Mouse (Mus musculus): Measurements from ENCODE around the gene Aptx. TPM values are rescaled to one million over a fixed set of nuclear protein-coding genes. Genes with fewer than 3 reads are reported as not detected.

Gene Aptx
- 25.8 TPM for total RNA-seq (2023)

DNA sequence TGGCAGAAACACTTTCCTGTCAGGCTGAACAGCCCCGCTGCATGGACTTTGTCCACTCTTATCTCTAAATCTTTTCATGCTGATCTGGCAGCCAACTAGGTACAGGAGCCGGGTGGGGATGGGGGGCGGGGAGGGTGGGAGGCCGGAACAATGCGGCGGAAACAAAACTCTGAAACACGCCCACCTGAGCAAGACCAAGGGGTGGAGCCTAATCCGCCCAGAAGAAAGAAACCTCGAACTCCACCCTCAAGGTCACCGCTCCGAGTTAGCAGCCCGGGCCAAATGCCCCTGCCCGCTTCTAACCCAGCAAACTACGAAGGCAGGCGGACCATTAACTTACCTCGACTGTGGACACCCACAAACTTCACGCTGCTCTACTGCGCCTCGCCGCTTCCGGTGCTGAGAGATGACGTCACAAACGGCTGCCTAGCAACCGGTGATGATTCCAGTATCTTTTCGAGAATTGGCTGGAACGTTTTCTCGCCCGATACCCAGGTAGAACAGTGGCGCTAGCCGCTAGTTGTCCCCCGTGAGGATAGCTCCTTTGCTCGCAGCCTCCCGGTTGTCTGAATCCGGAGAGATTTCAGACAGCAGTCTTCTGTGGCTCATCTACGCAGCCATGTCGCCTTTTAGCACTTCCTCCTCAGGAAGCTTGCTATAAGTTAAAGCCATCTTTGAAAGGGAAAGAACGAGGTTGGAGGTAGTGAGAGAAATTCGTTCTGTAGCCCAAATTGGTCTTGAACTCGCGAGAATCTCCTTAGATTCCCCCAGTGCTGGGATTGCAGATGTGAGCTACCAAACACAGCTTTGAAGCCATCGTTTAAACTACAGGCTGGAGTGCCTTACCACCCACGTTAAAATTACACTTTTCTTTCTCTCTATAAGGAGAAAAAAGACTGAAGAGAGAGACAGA, at the start of gene Aptx:
Gene Aptx, minus strand, starts transcription at position 398 of the 913 bp plus-strand sequence.

DNA sequence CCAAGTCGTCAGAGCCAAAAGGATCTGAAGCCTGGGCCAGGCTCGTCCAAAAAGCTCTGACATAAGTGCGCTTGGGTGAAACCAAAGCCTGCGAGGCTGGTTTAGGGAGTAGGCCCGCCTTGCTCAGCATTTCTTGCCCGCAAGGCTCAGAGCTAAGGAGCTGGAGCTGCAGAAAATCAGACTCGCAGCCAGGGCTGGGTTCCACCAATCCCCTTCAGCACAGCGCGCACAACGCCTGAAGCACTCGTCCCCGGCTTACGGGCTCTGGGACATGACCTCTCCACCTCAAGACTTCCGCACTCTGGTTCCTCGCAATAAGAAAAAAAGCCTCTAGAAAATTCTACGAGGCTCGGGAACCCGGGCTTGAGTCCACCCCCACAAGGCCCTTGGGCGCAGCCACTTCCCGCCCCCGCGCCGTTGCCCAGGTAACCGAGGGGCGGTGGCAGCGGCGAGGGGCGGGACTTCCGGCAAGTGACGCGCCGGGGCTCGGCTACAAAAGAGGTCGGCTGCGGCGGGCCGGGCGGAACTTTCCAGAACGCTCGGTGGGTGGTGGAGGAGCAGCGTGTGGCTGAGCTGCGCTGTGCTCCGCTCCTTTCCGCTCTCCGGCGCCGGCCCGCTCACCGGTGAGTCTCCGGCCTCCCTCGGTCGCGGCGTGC, 19.1 kb upstream of the Aptx start, which contains the start of gene Dnaja1:
Gene Dnaja1, plus strand, starts transcription at position 140 of the 656 bp plus-strand sequence.

Other genes with a start within 250 kb of the Aptx start
- not detected for gene Tmem215, start 231.0 kb downstream of the Aptx start, total RNA-seq (2023)
- 496 TPM for gene Dnaja1, start 19.0 kb upstream of the Aptx start, total RNA-seq (2023)
- gene Smu1, start 54.7 kb upstream of the Aptx start, total RNA-seq (2023) = 68.1 TPM
- gene B4galt1, start 150.8 kb upstream of the Aptx start, total RNA-seq (2023) = 90.0 TPM
- not detected for gene Spink4, start 216.9 kb upstream of the Aptx start, total RNA-seq (2023)
- gene Bag1, start 245.1 kb upstream of the Aptx start, total RNA-seq (2023) = 77.5 TPM
- gene Chmp5, start 245.2 kb upstream of the Aptx start, total RNA-seq (2023) = 22.7 TPM

Measured in CD4-positive naive resting alpha-beta T cell, adult 76 days (primary cell).